Mouse (Mus musculus): ENCODE results near the gene Map3k13.

DNA sequence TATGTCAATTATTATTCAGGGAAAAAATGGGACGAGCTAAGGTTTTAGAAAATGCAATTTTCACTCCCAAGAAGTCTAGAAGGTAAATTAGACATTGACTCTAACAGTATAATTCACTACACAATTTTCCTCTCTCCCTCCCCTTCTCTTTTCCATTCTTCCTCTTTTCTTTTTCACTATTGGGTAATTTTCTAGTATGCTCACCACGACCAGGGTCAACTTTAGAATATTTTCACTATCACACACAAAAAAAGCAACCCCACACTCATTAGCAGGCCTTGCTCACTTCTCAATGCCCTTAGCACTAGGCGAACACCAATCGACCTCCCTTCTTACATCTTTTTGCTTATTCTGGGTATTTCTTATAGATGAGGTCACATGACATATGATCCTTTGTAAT is 54.7 kb downstream of the Map3k13 start:
- TF ChIP-seq MYOD1 (IDR thresholded peaks at IDR 0.05; ENCODE audit: control insufficient read depth, insufficient read length, low read depth) = no peak
- TF ChIP-seq MAX (IDR thresholded peaks at IDR 0.05) = no peak
- no peak for TF ChIP-seq CEBPB (IDR thresholded peaks at IDR 0.05; ENCODE audit: low read depth)
